Mouse (Mus musculus) kidney, embryonic 14.5 days (tissue): ENCODE results near the gene Il34. TPM values are rescaled to one million over a fixed set of nuclear protein-coding genes. Genes with fewer than 3 reads are reported as not detected.

Experiments
- ATAC-seq: fragments of 200-750 bp; cut with Nextera tagmentation; 2 replicates; pipeline ENCODE4 v1.8.0; 2017; ENCODE audit warnings: moderate number of reproducible peaks, mild to moderate bottlenecking, moderate TSS enrichment, moderate library complexity; ENCODE audit not compliant: low FRiP score, low TSS enrichment
- H3K27ac ChIP-seq: fragments of 300-500 bp; sonication (generic); 2 replicates; pipeline ENCODE4 v1.5.1; 2014; ENCODE audit warnings: low read depth, mild to moderate bottlenecking, low read length, moderate library complexity, mixed read lengths
- H3K27me3 ChIP-seq: fragments of 300-500 bp; sonication (generic); 2 replicates; pipeline ENCODE4 v1.6.1; 2014; ENCODE audit warnings: mild to moderate bottlenecking, low read length; ENCODE audit not compliant: control insufficient read depth, insufficient read depth
- H3K36me3 ChIP-seq: fragments of 300-500 bp; sonication (generic); 2 replicates; pipeline ENCODE4 v1.6.1; 2014; ENCODE audit warnings: low read length, mixed read lengths; ENCODE audit not compliant: control insufficient read depth, insufficient read depth
- H3K4me1 ChIP-seq: fragments of 300-500 bp; sonication (generic); 2 replicates; pipeline ENCODE4 v1.6.1; 2014; ENCODE audit warnings: low read length, mixed read lengths; ENCODE audit not compliant: control insufficient read depth, insufficient read depth
- H3K4me2 ChIP-seq: fragments of 300-500 bp; sonication (generic); replicated peaks from 2 replicates; pipeline ENCODE4 v1.6.1; 2014; ENCODE audit warnings: low read depth, mild to moderate bottlenecking, low read length
- H3K4me3 ChIP-seq: fragments of 300-500 bp; sonication (generic); 2 replicates; pipeline ENCODE4 v1.5.1; 2014; ENCODE audit warnings: mild to moderate bottlenecking, low read length
- H3K9ac ChIP-seq: fragments of 300-500 bp; sonication (generic); 2 replicates; pipeline ENCODE4 v1.6.1; 2014; ENCODE audit warnings: low read depth, mild to moderate bottlenecking, low read length, moderate library complexity
- H3K9me3 ChIP-seq: fragments of 300-500 bp; sonication (generic); 2 replicates; pipeline ENCODE4 v1.6.1; 2016; ENCODE audit warnings: low read length; ENCODE audit not compliant: control insufficient read depth
- WGBS: fragments of 180-500 bp; shearing (Covaris S2); extraction: QIAGEN DNeasy Blood & Tissue Kit; methylation state at CpG from one replicate; pipeline ENCODE4 v1.1.7; 2014; 5-methylcytosine and 5-hydroxymethylcytosine counted together
- polyA plus RNA-seq: library from polyadenylated mRNA; unstranded; fragments of >200 nt; fragmentation: Nextera tagmentation; extraction: Ambion mirVana; gene quantifications from 2 replicates; pipeline ENCODE4 v1.2.1, GENCODE M21; 2014

The Il34 gene
- polyA plus RNA-seq, 1 experiment from 2014 or later: 1.7 TPM

GRCm38 (mm10) chr8:110813081-110813812, 7.5 kb upstream of the Il34 start:
- Histone ChIP-seq H3K4me1 (peaks cover 12% of the 10 kb centered on the region; the same call in 1 of the 2 replicates), H3K27ac (no peak overlapping the region), H3K4me3 (no peak overlapping the region), H3K36me3 (peaks cover 93% of the 10 kb centered on the region), H3K9me3 (no peaks in the 10 kb centered on the region), H3K4me2 (no peak overlapping the region), H3K27me3 (no peaks in the 10 kb centered on the region), H3K9ac (no peak overlapping the region)
- 95% methylated on average over 7 of the region's 7 CpGs for WGBS
- no peak for ATAC-seq

GRCm38 (mm10) chr8:110812349-110813080, 6.8 kb upstream of the Il34 start:
- Histone ChIP-seq H3K4me2 (no peak overlapping the region), H3K36me3 (peaks cover 85% of the 10 kb centered on the region), H3K9ac (no peak overlapping the region), H3K4me1 (peaks cover 15% of the 10 kb centered on the region; the same call in 1 of the 2 replicates), H3K27ac (no peak overlapping the region), H3K4me3 (no peak overlapping the region), H3K9me3 (no peaks in the 10 kb centered on the region), H3K27me3 (no peaks in the 10 kb centered on the region)
- 98% methylated on average over 7 of the region's 7 CpGs for WGBS
- no peak for ATAC-seq

GRCm38 (mm10) chr8:110811793-110812192, 6.1 kb upstream of the Il34 start:
- Histone ChIP-seq H3K27me3 (no peaks in the 10 kb centered on the region), H3K27ac (no peak overlapping the region), H3K4me1 (peaks cover 15% of the 10 kb centered on the region; the same call in 1 of the 2 replicates), H3K9ac (no peak overlapping the region), H3K4me2 (no peak overlapping the region), H3K36me3 (peaks cover 78% of the 10 kb centered on the region), H3K9me3 (no peaks in the 10 kb centered on the region), H3K4me3 (no peak overlapping the region)
- WGBS: 95% methylated on average over 7 of the region's 7 CpGs
- no peak for ATAC-seq

GRCm38 (mm10) chr8:110811116-110811515, 5.4 kb upstream of the Il34 start:
- Histone ChIP-seq H3K9me3 (no peaks in the 10 kb centered on the region), H3K4me1 (peaks cover 15% of the 10 kb centered on the region; the same call in 1 of the 2 replicates), H3K27me3 (no peaks in the 10 kb centered on the region), H3K27ac (no peak overlapping the region), H3K4me3 (no peak overlapping the region), H3K9ac (no peak overlapping the region), H3K4me2 (no peak overlapping the region), H3K36me3 (peaks cover 71% of the 10 kb centered on the region)
- WGBS: 93% methylated on average over 3 of the region's 3 CpGs
- no peak for ATAC-seq

- peaks cover 66% of the 10 kb centered on the region for H3K36me3 ChIP-seq
- H3K4me1 ChIP-seq: peaks cover 17% of the 10 kb centered on the region
- H3K9ac ChIP-seq: no peak overlapping the region
- no peaks in the 10 kb centered on the region for H3K27me3 ChIP-seq
- 87% methylated on average over 7 of the region's 7 CpGs for WGBS
- H3K4me2 ChIP-seq: no peak overlapping the region
- ATAC-seq: no peak
- H3K4me3 ChIP-seq: no peak overlapping the region
- H3K9me3 ChIP-seq: no peaks in the 10 kb centered on the region
- H3K27ac ChIP-seq: peak overlapping the region; percentile 17; the same call in 1 of the 2 replicates
Measured at GRCm38 (mm10) chr8:110810481-110811065, 4.8 kb upstream of the Il34 start.

- no peak overlapping the region for H3K27ac ChIP-seq
- peaks cover 59% of the 10 kb centered on the region for H3K36me3 ChIP-seq
- peaks cover 19% of the 10 kb centered on the region for H3K4me1 ChIP-seq
- H3K4me2 ChIP-seq: no peak overlapping the region
- no peaks in the 10 kb centered on the region for H3K9me3 ChIP-seq
- ATAC-seq: no peak
- no peak overlapping the region for H3K9ac ChIP-seq
- no peak overlapping the region for H3K4me3 ChIP-seq
- H3K27me3 ChIP-seq: no peaks in the 10 kb centered on the region
- WGBS: 38% methylated on average over 2 of the region's 2 CpGs
Measured at GRCm38 (mm10) chr8:110809831-110810230, 4.1 kb upstream of the Il34 start.

- Histone ChIP-seq H3K4me3 (no peak overlapping the region), H3K4me2 (no peak overlapping the region), H3K9ac (no peak overlapping the region), H3K27me3 (no peaks in the 10 kb centered on the region), H3K4me1 (peaks cover 19% of the 10 kb centered on the region), H3K27ac (peak overlapping the region; percentile 65), H3K9me3 (no peaks in the 10 kb centered on the region), H3K36me3 (peaks cover 48% of the 10 kb centered on the region)
- ATAC-seq: peak; percentile 43
- WGBS: 51% methylated on average over 13 of the region's 13 CpGs
Measured at GRCm38 (mm10) chr8:110808495-110809472, 3.1 kb upstream of the Il34 start.

GRCm38 (mm10) chr8:110806146-110806545, 422 bp upstream of the Il34 start:
- Histone ChIP-seq H3K27me3 (no peaks in the 10 kb centered on the region), H3K4me3 (no peak overlapping the region), H3K36me3 (peaks cover 22% of the 10 kb centered on the region), H3K9ac (no peak overlapping the region), H3K4me1 (peaks cover 19% of the 10 kb centered on the region), H3K9me3 (no peaks in the 10 kb centered on the region), H3K27ac (no peak overlapping the region), H3K4me2 (no peak overlapping the region)
- 85% methylated on average over 1 of the region's 1 CpGs for WGBS
- ATAC-seq: no peak
